Mouse (Mus musculus) intestine, embryonic 14.5 days (tissue): ENCODE results near the gene 4930467E23Rik. TPM values are rescaled to one million over a fixed set of nuclear protein-coding genes. Genes with fewer than 3 reads are reported as not detected.
"Not testable (repeated sequence)": the region's sequence is repeated elsewhere in the genome, so short reads cannot be mapped to it uniquely, and the experiment has no call there.

Experiments used
- ATAC-seq: fragments of 200-750 bp; cut with Nextera tagmentation; replicated peaks from 2 replicates; pipeline ENCODE4 v1.8.0; 2017; ENCODE audit warnings: low read depth, moderate number of reproducible peaks, moderate TSS enrichment, moderate library complexity; ENCODE audit not compliant: low FRiP score, low TSS enrichment
- DNase-seq: peaks from one replicate; pipeline ENCODE4 v3.0.0-alpha.2; 2018; ENCODE audit warnings: low spot score
- H3K27ac ChIP-seq: fragments of 300-500 bp; sonication (generic); 2 replicates; pipeline ENCODE4 v1.5.1; 2014; ENCODE audit warnings: low read depth, mild to moderate bottlenecking, control low read depth
- H3K27me3 ChIP-seq: fragments of 300-500 bp; sonication (generic); replicated peaks from 2 replicates; pipeline ENCODE4 v1.6.1; 2014; ENCODE audit warnings: low read length, control low read depth; ENCODE audit not compliant: control insufficient read depth, insufficient read depth
- H3K36me3 ChIP-seq: fragments of 300-500 bp; sonication (generic); 2 replicates; pipeline ENCODE4 v1.6.1; 2014; ENCODE audit warnings: low read length, control low read depth; ENCODE audit not compliant: control insufficient read depth, insufficient read depth
- H3K4me1 ChIP-seq: fragments of 300-500 bp; sonication (generic); replicated peaks from 2 replicates; pipeline ENCODE4 v1.6.1; 2014; ENCODE audit warnings: low read length, control low read depth, mixed read lengths; ENCODE audit not compliant: control insufficient read depth, insufficient read depth
- H3K4me2 ChIP-seq: fragments of 300-500 bp; sonication (generic); 2 replicates; pipeline ENCODE4 v1.6.1; 2014; ENCODE audit warnings: low read length
- H3K4me3 ChIP-seq: fragments of 300-500 bp; sonication (generic); 2 replicates; pipeline ENCODE4 v1.5.1; 2014; ENCODE audit warnings: low read depth, low read length, control low read depth, mixed read lengths
- H3K9ac ChIP-seq: fragments of 300-500 bp; sonication (generic); 2 replicates; pipeline ENCODE4 v1.6.1; 2014; ENCODE audit warnings: mild to moderate bottlenecking, low read length
- H3K9me3 ChIP-seq: fragments of 300-500 bp; sonication (generic); 2 replicates; pipeline ENCODE4 v1.6.1; 2016; ENCODE audit warnings: low read length, control low read depth; ENCODE audit not compliant: control insufficient read depth
- WGBS: fragments of 180-500 bp; shearing (Covaris S2); extraction: QIAGEN DNeasy Blood & Tissue Kit; methylation state at CpG from one replicate; pipeline ENCODE4 v1.1.7; 2014; 5-methylcytosine and 5-hydroxymethylcytosine counted together
- polyA plus RNA-seq: library from polyadenylated mRNA; unstranded; fragments of >200 nt; fragmentation: Nextera tagmentation; extraction: Ambion mirVana; gene quantifications from 2 replicates; pipeline ENCODE4 v1.2.1, GENCODE M21; 2014

4930467E23Rik gene
- 0.42 and 0.46 TPM in 2 replicates for polyA plus RNA-seq

DNA sequence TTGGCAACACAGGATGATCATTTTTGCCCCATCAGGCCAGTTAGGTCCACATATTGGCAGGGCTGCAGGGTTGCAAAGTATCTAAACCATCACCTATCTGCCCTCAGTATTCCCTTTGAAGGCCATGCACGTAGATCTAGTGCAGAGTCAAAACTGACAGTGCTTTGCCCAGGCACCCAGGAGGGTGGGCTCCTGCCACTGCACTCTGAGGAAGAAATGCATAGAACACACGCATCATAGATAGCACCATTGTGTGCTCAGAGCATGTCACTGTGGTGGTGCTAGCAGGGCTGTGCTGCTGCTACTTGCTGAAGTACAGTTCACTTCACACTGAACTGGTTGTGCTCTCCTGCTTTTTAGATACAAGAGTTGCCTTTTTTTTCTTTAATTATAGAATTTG lies at the start of gene 4930467E23Rik:
4930467E23Rik (plus strand) TSS at position 301 of the 400 bp plus-strand sequence.
- DNase-seq, H3K36me3 ChIP-seq, H3K4me3 ChIP-seq, ATAC-seq, H3K27me3 ChIP-seq, H3K9me3 ChIP-seq, H3K27ac ChIP-seq, H3K4me1 ChIP-seq, H3K4me2 ChIP-seq, H3K9ac ChIP-seq: not testable (repeated sequence)
- no CpG with 5 or more reads among the region's 2 CpGs for WGBS

DNA sequence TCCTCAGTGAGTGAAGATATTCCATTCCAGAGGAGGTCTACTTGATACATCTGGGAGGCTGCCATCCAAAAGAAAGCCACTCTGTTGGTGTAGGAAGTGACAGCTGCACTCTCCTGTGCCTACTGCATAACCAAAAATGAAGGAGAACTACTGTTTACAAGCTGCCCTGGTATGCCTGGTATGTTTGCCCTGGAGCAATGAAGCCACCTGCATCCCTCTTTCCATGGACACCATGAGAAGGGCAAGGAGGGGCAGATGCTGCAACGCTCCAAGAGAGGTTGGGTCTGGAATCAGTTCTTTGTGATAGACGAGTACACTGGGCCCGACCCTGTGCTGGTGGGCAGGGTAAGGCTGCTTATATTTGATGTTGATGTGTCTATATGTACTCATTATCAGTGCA lies 47.1 kb upstream of the 4930467E23Rik start:
- WGBS = 83% methylated on average over 1 of the region's 3 CpGs
- H3K4me3 ChIP-seq, H3K4me1 ChIP-seq, H3K4me2 ChIP-seq, H3K36me3 ChIP-seq, DNase-seq, H3K9me3 ChIP-seq, H3K9ac ChIP-seq, ATAC-seq, H3K27ac ChIP-seq, H3K27me3 ChIP-seq: not testable (repeated sequence)

DNA sequence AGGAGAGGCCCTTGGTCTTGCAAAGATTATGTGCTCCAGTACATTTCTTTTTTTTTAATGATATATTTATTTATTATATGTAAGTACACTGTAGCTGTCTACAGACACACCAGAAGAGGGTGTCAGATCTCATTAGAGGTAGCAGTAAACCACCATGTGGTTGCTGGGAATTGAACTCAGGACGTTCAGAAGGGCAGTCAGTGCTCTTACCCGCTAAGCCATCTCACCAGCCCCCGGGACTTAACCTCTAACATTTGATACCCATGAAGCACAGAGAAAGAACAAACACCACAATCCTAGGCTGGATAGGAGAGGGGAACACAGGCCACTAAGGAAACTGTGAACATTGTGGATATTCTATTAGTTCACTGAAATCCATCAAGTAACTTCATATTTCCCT lies 43.9 kb upstream of the 4930467E23Rik start:
- not testable (repeated sequence) for H3K27ac ChIP-seq, H3K27me3 ChIP-seq, H3K36me3 ChIP-seq, H3K9ac ChIP-seq, H3K4me3 ChIP-seq, H3K4me2 ChIP-seq, ATAC-seq, H3K4me1 ChIP-seq, DNase-seq, H3K9me3 ChIP-seq
- 79% methylated on average over 3 of the region's 3 CpGs for WGBS

DNA sequence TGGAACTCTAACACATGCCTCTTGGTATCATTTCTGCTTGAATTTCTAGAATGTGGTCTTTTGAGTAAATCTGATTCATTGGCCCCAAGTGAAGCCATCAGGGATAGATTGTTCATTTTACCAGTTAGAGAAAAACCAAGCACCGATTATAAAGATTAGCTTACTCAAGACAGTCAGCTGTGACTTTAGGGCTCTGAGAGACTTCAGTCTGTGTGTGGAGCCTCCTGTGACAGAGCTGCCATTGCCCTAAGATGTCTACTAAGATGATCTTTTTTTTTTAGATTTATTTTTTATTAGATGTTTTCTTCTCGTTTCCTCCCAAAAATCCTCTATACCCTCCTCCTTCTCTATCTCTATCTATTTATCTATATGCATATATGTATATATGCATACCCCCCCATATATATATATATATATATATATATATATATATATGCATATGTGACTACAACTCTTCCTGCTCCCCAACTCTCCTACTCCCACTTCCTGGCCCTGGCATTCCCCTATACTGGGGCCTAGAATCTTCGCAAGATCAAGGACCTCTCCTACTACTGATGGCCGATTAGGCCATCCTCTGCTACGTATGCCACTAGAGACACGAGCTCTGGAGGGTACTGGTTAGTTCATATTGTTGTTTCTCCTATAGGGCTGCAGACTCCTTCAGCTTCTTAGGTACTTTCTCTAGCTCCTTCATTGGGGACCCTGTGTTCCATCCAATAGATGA lies 40.4 kb upstream of the 4930467E23Rik start:
- 83% methylated on average over 6 of the region's 6 CpGs for WGBS
- not testable (repeated sequence) for H3K27ac ChIP-seq, H3K4me3 ChIP-seq, DNase-seq, H3K36me3 ChIP-seq, ATAC-seq, H3K27me3 ChIP-seq, H3K4me1 ChIP-seq, H3K9ac ChIP-seq, H3K4me2 ChIP-seq, H3K9me3 ChIP-seq

DNA sequence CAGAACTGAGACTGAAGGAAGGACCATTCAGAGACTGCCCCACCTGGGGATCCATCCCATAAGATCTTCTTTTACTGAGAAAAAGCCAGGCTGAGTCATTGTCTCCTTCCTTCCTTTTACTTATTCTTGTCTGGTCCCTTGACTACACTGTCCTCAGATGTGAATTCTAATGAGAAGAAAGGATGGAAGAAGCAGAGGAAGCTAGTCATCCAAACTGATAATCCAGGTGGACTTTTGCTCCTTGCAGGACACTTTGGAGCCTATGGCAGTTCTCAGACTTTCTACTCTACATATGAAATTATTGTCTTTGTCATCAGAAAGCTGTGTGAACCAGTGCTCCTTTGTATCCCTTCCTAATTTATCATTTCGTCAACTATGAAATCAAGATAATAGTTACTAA lies 39.6 kb upstream of the 4930467E23Rik start:
- H3K4me1 ChIP-seq, H3K9me3 ChIP-seq, H3K9ac ChIP-seq, H3K4me3 ChIP-seq, H3K27me3 ChIP-seq, DNase-seq, H3K4me2 ChIP-seq, ATAC-seq, H3K36me3 ChIP-seq, H3K27ac ChIP-seq: not testable (repeated sequence)
- 83% methylated on average over 1 of the region's 1 CpGs for WGBS

DNA sequence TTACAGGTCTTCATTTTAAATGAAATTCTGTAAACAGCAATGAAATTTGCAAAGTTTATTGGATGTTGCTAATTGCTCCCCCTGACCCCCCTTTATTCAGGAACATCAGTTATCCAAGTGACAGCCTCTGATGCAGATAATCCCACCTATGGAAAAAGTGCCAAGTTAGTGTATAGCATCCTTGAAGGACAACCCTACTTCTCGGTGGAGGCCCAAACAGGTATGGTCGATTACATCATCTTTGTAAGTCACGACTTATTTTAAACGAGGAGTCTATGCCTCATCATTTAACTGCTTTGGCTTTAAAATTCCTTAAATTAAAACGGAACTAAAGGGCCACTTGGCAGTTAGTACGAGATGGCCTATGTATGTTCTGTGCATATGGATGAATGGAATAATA lies 38.0 kb upstream of the 4930467E23Rik start:
- not testable (repeated sequence) for H3K4me1 ChIP-seq, H3K4me3 ChIP-seq, H3K4me2 ChIP-seq, H3K9ac ChIP-seq, H3K36me3 ChIP-seq, H3K27me3 ChIP-seq, H3K27ac ChIP-seq, DNase-seq, ATAC-seq, H3K9me3 ChIP-seq
- 79% methylated on average over 6 of the region's 6 CpGs for WGBS

DNA sequence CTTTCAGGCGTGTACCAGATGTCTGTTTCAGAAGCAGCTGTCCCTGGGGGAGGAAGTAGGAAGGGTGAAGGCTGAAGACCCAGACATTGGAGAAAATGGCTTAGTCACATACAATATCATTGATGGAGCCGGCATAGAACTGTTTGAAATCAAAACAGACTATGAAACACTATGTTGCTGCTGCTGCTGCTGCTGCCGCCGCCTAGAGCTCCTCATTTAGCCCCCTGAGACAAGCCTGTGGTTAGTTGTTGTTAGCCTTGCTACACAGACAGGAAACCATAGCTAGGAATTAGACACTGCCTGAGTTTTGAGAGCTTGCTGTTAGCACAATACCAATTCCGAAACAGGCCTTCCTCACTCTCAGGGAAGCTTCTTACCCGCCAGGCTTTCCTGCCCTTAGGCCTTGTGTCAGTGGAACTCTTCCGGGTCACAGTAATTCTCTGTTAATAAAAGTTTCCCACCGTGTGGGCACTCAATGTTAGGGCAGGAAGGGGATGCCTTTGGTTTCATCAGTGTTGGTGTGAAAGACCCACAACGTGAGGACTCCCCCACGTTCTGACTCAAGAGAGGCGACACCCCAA lies 31.8 kb upstream of the 4930467E23Rik start:
- ATAC-seq, H3K4me3 ChIP-seq, H3K27me3 ChIP-seq, H3K36me3 ChIP-seq, H3K4me2 ChIP-seq, H3K9me3 ChIP-seq, H3K27ac ChIP-seq, H3K4me1 ChIP-seq, H3K9ac ChIP-seq: not testable (repeated sequence)
- WGBS = 89% methylated on average over 11 of the region's 11 CpGs
- DNase-seq = peak; percentile 51

DNA sequence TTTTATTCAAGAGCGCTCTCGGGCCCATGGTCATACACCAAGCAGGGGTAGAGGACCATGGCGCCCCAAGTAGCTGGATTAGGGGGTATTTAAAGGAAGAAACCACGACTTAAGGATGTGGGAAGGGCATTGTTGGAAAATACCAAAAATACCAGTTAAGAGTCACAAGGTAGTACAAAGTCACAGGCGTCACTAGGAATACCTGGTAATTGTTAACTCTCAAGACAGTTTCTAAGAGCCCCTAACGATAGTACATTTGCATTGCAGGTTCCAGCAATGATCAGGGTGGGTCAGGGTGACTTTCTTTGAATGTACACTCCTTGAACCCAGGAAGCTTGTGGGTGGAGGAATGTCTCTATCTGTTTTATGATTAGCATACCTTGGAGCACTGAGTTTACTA lies 31.3 kb upstream of the 4930467E23Rik start:
- WGBS = 75% methylated on average over 6 of the region's 6 CpGs
- not testable (repeated sequence) for H3K27ac ChIP-seq, ATAC-seq, DNase-seq, H3K4me1 ChIP-seq, H3K9me3 ChIP-seq, H3K36me3 ChIP-seq, H3K4me3 ChIP-seq, H3K27me3 ChIP-seq, H3K4me2 ChIP-seq, H3K9ac ChIP-seq

DNA sequence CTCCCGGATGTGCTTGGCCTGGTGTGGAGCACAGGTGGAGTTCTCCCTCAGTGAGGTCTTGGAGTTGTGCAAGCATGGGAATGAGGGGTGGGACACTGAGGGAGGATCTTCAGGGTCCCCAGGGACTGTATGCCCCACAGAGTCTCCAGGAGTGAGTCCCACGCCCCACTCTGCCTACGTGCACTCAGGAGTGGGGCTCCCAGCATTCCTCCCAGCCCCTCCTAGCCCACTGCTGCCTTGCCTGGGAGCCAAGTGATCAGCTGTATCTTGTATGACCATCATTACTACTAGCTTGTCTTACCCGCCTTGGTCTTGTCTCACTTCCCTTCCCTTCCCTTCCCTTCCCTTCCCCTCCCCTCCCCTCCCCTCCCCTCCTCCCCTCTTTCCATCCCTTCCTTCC lies 30.7 kb upstream of the 4930467E23Rik start:
- not testable (repeated sequence) for H3K4me3 ChIP-seq, DNase-seq, H3K4me2 ChIP-seq, H3K27ac ChIP-seq, ATAC-seq, H3K9me3 ChIP-seq, H3K36me3 ChIP-seq, H3K4me1 ChIP-seq, H3K27me3 ChIP-seq, H3K9ac ChIP-seq
- WGBS = 87% methylated on average over 4 of the region's 4 CpGs
